Mouse (Mus musculus): Measurements from ENCODE around the gene Fgfbp3. TPM values are rescaled to one million over a fixed set of nuclear protein-coding genes. Genes with fewer than 3 reads are reported as not detected.
A peak's percentile ranks its signal among the peaks of the same experiment; 100 is the strongest.
"Not testable (repeated sequence)": the region's sequence is repeated elsewhere in the genome, so short reads cannot be mapped to it uniquely, and the experiment has no call there.

Fgfbp3 gene
- polyA plus RNA-seq (2016; fragmentation: Nextera tagmentation; extraction: Ambion mirVana): 51.7 and 54.4 TPM in 2 replicates

DNA sequence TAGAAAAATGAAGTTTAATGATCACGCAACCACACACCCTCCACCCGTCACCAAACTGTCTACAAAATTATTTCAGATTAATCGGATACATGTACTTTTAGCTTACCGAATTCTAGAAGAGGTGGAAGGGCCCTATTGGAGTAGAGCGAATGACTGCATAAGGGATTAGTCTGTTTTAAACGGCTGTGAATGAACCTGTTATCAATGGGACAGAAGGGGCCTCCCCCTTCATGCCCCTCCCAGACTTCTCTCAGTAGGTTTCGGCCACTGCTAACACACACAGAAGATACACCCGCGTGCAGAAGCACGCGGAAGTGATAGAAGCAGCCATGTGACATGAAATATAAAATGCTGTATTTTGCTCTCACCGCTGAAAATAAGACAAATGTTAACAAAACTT is at the start of gene Fgfbp3:
TSS of gene Fgfbp3 (minus strand) at position 150 of the 400 bp plus-strand sequence.
- Histone ChIP-seq H3K4me1 (peaks cover 11% of the 10 kb centered on the region; the same call in 1 of the 2 replicates), H3K27ac (replicated peaks) (peak within 1 kb of the TSS; percentile 96), H3K9me3 (no peaks in the 10 kb centered on the region), H3K36me3 (no peaks in the 10 kb centered on the region), H3K9ac (replicated peaks) (peak within 1 kb of the TSS; percentile 94), H3K4me2 (replicated peaks) (peak within 1 kb of the TSS; percentile 80), H3K4me3 (peak within 1 kb of the TSS; percentile 90), H3K27me3 (no peaks in the 10 kb centered on the region)
- peak; percentile 63; the same call in 1 of the 2 replicates for ATAC-seq (ENCODE audit: low FRiP score, low read depth)
- 6% methylated on average over 12 of the region's 12 CpGs for WGBS

DNA sequence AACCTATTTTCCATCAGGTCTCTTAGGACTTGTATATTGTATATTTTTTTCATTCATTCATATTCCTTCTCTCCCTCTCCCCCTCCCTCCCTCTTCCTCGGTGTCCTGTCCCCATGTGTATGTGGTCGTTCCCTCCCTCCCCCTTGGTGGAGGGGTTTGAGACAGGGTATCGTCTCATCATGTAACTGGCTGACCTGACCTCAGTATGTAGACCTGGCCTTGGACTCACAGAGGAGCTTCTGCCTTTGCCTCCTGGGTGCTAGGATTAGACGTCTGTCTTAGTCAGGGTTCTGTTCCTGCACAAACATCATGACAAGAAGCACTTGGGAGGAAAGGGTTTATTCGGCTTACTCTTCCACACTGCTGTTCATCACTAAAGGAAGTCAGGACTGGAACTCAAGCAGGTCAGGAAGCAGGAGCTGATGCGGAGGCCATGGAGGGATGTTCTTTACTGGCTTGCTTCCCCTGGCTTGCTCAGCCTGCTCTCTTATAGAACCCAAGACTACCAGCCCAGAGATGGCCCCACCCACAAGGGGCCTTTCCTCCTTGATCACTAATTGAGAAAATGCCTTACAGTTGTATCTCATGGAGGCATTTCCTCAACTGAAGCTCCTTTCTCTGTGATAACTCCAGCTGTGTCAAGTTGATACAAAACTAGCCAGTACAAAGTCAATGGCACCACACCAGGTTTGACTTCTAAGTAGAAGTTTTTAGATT is 43.3 kb upstream of the Fgfbp3 start:
- H3K36me3 ChIP-seq: peaks cover 46% of the 10 kb centered on the region
- H3K27me3 ChIP-seq; H3K27ac ChIP-seq (replicated peaks); H3K4me2 ChIP-seq (replicated peaks); ATAC-seq (ENCODE audit: low FRiP score, low read depth); H3K4me1 ChIP-seq; H3K9ac ChIP-seq (replicated peaks); H3K9me3 ChIP-seq; H3K4me3 ChIP-seq: not testable (repeated sequence)
- 88% methylated on average over 6 of the region's 6 CpGs for WGBS

DNA sequence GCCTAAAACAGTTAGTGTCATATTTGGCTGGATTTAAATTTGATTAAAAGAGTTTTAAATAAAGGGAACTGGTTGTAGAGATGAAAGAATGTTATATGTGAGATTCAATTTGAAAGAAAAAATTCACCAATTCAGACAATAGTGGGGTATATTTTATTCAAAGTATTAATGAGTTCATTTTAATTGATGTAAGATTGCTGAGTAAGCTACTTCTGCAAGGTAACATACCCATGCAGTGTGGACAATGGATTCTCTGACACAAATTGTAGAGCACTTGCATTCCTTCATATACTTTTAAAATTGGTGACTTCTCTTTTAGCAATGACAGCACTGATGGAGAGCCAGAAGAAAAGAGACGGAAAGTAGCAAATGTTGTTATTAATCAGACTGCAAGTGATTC is 41.9 kb upstream of the Fgfbp3 start:
- H3K27ac ChIP-seq (replicated peaks): no peak overlapping the region
- no peak overlapping the region for H3K4me2 ChIP-seq (replicated peaks)
- no peak overlapping the region for H3K9ac ChIP-seq (replicated peaks)
- ATAC-seq (ENCODE audit: low FRiP score, low read depth): no peak
- no peak overlapping the region for H3K4me3 ChIP-seq
- peaks cover 45% of the 10 kb centered on the region for H3K36me3 ChIP-seq
- no peaks in the 10 kb centered on the region for H3K4me1 ChIP-seq
- H3K27me3 ChIP-seq: no peaks in the 10 kb centered on the region
- H3K9me3 ChIP-seq: no peaks in the 10 kb centered on the region
- 90% methylated on average over 1 of the region's 1 CpGs for WGBS

GRCm38 (mm10) chr19:36958331-36958730 is 38.9 kb upstream of the Fgfbp3 start:
- no peak overlapping the region for H3K4me3 ChIP-seq
- no peak overlapping the region for H3K9ac ChIP-seq (replicated peaks)
- no peaks in the 10 kb centered on the region for H3K4me1 ChIP-seq
- no peaks in the 10 kb centered on the region for H3K9me3 ChIP-seq
- peaks cover 25% of the 10 kb centered on the region for H3K36me3 ChIP-seq
- no peak overlapping the region for H3K4me2 ChIP-seq (replicated peaks)
- H3K27me3 ChIP-seq: no peaks in the 10 kb centered on the region
- H3K27ac ChIP-seq (replicated peaks): no peak overlapping the region
- 91% methylated on average over 4 of the region's 4 CpGs for WGBS
- ATAC-seq (ENCODE audit: low FRiP score, low read depth): no peak

- H3K4me2 ChIP-seq (replicated peaks): no peak overlapping the region
- no peak overlapping the region; the same call in 1 of the 2 replicates for H3K27ac ChIP-seq (replicated peaks)
- H3K36me3 ChIP-seq: peaks cover 11% of the 10 kb centered on the region
- H3K9ac ChIP-seq (replicated peaks): no peak overlapping the region
- H3K27me3 ChIP-seq: no peaks in the 10 kb centered on the region
- ATAC-seq (ENCODE audit: low FRiP score, low read depth): no peak
- no peaks in the 10 kb centered on the region for H3K4me1 ChIP-seq
- H3K4me3 ChIP-seq: no peak overlapping the region
- no peaks in the 10 kb centered on the region for H3K9me3 ChIP-seq
- WGBS: 59% methylated on average over 4 of the region's 4 CpGs
Measured at GRCm38 (mm10) chr19:36953637-36954206, 34.3 kb upstream of the Fgfbp3 start.

DNA sequence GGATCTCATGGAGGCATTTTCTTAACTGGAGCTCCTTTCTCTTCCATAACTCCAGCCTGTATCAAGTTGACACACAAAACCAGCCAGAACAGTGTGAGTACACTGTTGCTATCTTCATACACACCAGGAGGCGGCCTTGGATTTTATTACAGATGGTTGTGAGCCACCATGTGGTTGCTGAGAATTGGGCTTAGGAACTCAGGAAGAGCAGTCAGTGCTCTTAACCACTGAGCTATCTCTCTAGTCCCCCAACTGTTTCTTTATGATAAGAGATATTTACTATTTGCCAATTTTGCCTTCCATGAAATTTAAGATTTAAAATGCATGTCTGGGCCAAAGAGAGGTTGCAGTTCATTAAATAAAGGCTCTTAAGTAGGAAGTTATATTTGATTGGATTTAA is 20.6 kb upstream of the Fgfbp3 start:
- ATAC-seq (ENCODE audit: low FRiP score, low read depth): no peak
- Histone ChIP-seq H3K4me2 (replicated peaks) (no peak overlapping the region), H3K27me3 (no peaks in the 10 kb centered on the region), H3K4me3 (no peak overlapping the region), H3K36me3 (no peaks in the 10 kb centered on the region), H3K9ac (replicated peaks) (no peak overlapping the region), H3K9me3 (no peaks in the 10 kb centered on the region), H3K4me1 (no peaks in the 10 kb centered on the region), H3K27ac (replicated peaks) (no peak overlapping the region)
- 97% methylated on average over 1 of the region's 1 CpGs for WGBS

DNA sequence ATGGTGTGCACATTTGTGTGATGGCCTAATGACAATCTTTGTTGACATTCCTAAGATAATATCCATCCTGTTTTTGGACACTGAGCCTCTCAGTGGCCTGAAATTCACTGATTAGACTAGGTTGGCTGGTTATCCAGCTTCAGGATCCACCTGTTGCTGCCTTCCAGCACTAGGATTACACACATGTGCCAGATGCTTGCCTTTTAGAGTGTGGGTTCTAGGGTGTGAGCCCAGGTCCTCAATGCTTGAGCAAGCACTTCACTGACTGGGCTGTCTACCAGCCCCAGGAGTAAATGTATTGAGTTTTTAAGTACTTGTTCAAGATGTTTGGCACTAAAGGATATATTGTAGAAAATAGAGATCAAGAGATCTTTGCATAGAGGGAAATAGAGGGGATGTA is 18.6 kb upstream of the Fgfbp3 start:
- no peaks in the 10 kb centered on the region for H3K36me3 ChIP-seq
- H3K4me2 ChIP-seq (replicated peaks): no peak overlapping the region
- no peaks in the 10 kb centered on the region for H3K4me1 ChIP-seq
- H3K9ac ChIP-seq (replicated peaks): no peak overlapping the region
- no peak overlapping the region for H3K4me3 ChIP-seq
- H3K27ac ChIP-seq (replicated peaks): no peak overlapping the region
- no peak for ATAC-seq (ENCODE audit: low FRiP score, low read depth)
- no peaks in the 10 kb centered on the region for H3K9me3 ChIP-seq
- H3K27me3 ChIP-seq: no peaks in the 10 kb centered on the region

DNA sequence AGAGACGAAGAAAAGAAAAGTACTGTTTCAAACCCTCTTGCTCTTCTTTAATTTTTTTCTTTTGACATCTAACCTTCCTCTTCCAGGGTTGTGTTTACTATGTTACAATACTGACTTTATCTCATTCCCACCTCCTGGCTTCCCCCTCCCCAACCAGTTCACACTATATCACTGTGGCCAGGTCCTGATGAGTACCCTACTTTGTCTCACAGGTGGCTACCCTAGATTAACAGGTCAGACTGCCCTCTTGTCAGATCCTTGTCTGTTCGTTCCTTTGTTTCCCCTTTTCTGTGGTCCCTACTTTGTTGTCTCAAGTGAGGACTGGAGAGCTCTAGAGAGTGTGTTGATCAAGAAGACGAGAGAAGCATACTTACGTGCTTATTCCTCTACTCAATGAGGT is 16.9 kb upstream of the Fgfbp3 start:
- Histone ChIP-seq H3K9me3 (no peaks in the 10 kb centered on the region), H3K36me3 (no peaks in the 10 kb centered on the region), H3K4me2 (replicated peaks) (no peak overlapping the region), H3K4me1 (no peaks in the 10 kb centered on the region), H3K4me3 (no peak overlapping the region), H3K9ac (replicated peaks) (no peak overlapping the region), H3K27me3 (no peaks in the 10 kb centered on the region), H3K27ac (replicated peaks) (no peak overlapping the region)
- WGBS: 90% methylated on average over 4 of the region's 4 CpGs
- ATAC-seq (ENCODE audit: low FRiP score, low read depth): no peak

DNA sequence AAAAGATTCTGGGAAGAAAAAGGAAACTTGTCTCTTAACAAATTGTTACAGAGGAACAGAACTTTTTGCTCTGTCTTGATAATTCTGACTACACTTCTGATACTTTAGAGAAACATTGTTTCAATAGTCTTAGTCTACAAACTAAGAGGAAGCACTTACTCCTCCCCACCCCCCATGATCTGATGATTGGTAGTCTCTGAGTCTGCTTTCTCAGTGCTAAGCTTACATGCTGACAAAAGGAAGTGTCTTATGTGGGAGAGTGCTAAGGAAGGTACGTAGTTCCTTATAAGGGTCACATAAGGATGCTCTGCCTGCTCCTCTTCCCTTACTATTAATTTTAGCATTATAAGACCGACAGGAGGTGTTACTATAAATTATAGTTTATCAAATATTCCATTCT is 13.2 kb upstream of the Fgfbp3 start:
- ATAC-seq (ENCODE audit: low FRiP score, low read depth): no peak
- Histone ChIP-seq H3K36me3 (no peaks in the 10 kb centered on the region), H3K4me3 (no peak overlapping the region), H3K27me3 (no peaks in the 10 kb centered on the region), H3K4me1 (peaks cover 4% of the 10 kb centered on the region), H3K9me3 (no peaks in the 10 kb centered on the region), H3K4me2 (replicated peaks) (no peak overlapping the region), H3K9ac (replicated peaks) (no peak overlapping the region), H3K27ac (replicated peaks) (no peak overlapping the region)
- 89% methylated on average over 2 of the region's 2 CpGs for WGBS

GRCm38 (mm10) chr19:36932097-36932496 is 12.7 kb upstream of the Fgfbp3 start:
- Histone ChIP-seq H3K4me3 (no peak overlapping the region), H3K27me3 (no peaks in the 10 kb centered on the region), H3K9me3 (no peaks in the 10 kb centered on the region), H3K27ac (replicated peaks) (no peak overlapping the region), H3K36me3 (no peaks in the 10 kb centered on the region), H3K9ac (replicated peaks) (no peak overlapping the region), H3K4me2 (replicated peaks) (no peak overlapping the region), H3K4me1 (peaks cover 9% of the 10 kb centered on the region)
- ATAC-seq (ENCODE audit: low FRiP score, low read depth): no peak

DNA sequence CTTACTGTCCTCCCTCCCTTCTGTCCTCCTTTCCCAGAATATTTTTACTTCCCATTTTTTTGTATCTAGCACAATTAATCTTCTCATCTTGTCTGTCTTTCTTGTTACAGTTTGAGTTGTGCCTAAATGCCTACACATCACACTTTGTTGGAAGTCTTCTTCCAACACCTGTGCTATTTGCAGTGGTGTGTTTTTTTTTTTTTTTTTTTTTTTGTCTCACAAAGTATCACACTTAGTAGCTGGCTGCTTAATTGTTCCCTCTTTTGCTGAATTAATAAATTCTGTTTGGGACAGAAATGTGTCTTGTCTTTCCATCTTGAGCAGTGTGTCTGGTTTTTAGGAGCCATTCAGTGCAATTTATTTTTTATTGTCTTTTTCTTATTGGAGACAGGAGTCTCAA is 10.4 kb upstream of the Fgfbp3 start:
- Histone ChIP-seq H3K36me3 (no peaks in the 10 kb centered on the region), H3K4me3 (no peak overlapping the region), H3K27ac (replicated peaks) (no peak overlapping the region), H3K4me2 (replicated peaks) (no peak overlapping the region), H3K27me3 (no peaks in the 10 kb centered on the region), H3K9me3 (no peaks in the 10 kb centered on the region), H3K4me1 (peaks cover 16% of the 10 kb centered on the region), H3K9ac (replicated peaks) (no peak overlapping the region)
- ATAC-seq (ENCODE audit: low FRiP score, low read depth): no peak

GRCm38 (mm10) chr19:36927800-36928361 is 8.5 kb upstream of the Fgfbp3 start:
- no peaks in the 10 kb centered on the region for H3K36me3 ChIP-seq
- no peak for ATAC-seq (ENCODE audit: low FRiP score, low read depth)
- 86% methylated on average over 6 of the region's 6 CpGs for WGBS
- H3K27me3 ChIP-seq: no peaks in the 10 kb centered on the region
- peaks cover 17% of the 10 kb centered on the region for H3K4me1 ChIP-seq
- no peaks in the 10 kb centered on the region for H3K9me3 ChIP-seq
- no peak overlapping the region for H3K4me3 ChIP-seq
- H3K4me2 ChIP-seq (replicated peaks): peak overlapping the region; percentile 81
- no peak overlapping the region for H3K9ac ChIP-seq (replicated peaks)
- H3K27ac ChIP-seq (replicated peaks): no peak overlapping the region
